Mouse (Mus musculus) ovary, adult 10 weeks (tissue): Measurements from ENCODE around the gene Vwde. TPM values are rescaled to one million over a fixed set of nuclear protein-coding genes. Genes with fewer than 3 reads are reported as not detected.

Experiments
- polyA plus RNA-seq: library from polyadenylated mRNA; stranded (reverse); fragments of 350-450 nt; fragmentation: Illumina TruSeq; extraction: RNeasy Lipid Tissue Mini Kit (QIAGEN cat#74804); gene quantifications from one replicate; pipeline ENCODE4 v1.2.3, GENCODE M21; 2014

The Vwde gene
- 0.71 TPM for polyA plus RNA-seq

DNA sequence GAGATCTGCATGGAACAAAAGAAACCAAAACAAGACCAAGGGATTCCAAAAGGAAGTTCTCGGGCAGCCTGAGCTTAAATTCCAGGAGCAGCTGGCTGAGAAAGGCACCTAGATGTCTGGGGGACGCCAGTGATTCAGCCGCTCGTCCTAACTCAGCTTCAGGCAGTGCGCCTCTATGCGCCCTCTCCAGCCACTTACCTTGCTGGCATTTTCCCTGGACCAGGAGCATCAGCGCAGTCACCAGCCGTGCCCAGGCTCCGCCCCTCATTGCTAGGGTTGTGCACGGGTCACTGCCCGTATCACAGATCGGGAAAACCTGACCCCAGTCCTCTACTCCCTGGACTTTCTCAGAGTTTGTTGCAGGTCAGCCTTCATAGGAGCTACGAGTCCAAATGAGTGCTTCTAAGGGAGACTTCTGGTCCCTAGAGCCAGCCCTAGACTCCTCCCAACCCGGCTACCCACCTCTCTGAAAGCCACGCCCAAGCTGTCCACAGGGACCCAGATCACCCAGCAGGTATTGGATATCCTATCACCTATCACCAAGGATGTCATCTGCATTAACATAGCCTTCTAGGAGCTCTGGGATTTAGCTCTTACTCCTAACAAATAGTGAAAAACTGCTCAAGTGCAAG lies at the start of gene Vwde:
Gene Vwde, minus strand, starts transcription at position 370 of the 632 bp plus-strand sequence.

Other genes with a start within 250 kb of the Vwde start
- 277 TPM for gene Tmem106b, start 155.2 kb downstream of the Vwde start, polyA plus RNA-seq